Mouse (Mus musculus) frontal cortex, adult 2 months (tissue): ENCODE data around the gene Gm5269. TPM values are rescaled to one million over a fixed set of nuclear protein-coding genes. Genes with fewer than 3 reads are reported as not detected.

Source experiments
- polyA plus RNA-seq: library from polyadenylated mRNA; depleted of rRNA; stranded (reverse); fragments of >200 nt; gene quantifications from 2 replicates; pipeline ENCODE4 v1.2.3, GENCODE M21; 2012; rRNA removed

The Gm5269 gene
- polyA plus RNA-seq, 1 experiment, result not detected

Other genes starting within 250 kb of the Gm5269 start
- gene Wdr75, start 95.1 kb downstream of the Gm5269 start, polyA plus RNA-seq, result 39.8 and 40.4 TPM in 2 replicates
- 10.3 and 14.0 TPM in 2 replicates for gene Slc40a1, start 36.2 kb upstream of the Gm5269 start, polyA plus RNA-seq
- gene Dnah7b, start 176.0 kb upstream of the Gm5269 start, polyA plus RNA-seq, result 6.6 and 6.9 TPM in 2 replicates